Mouse (Mus musculus) hindbrain, postnatal 0 days (tissue): ENCODE data around the gene Scgb1b27. TPM values are rescaled to one million over a fixed set of nuclear protein-coding genes. Genes with fewer than 3 reads are reported as not detected.
"Not testable (repeated sequence)": the region's sequence is repeated elsewhere in the genome, so short reads cannot be mapped to it uniquely, and the experiment has no call there.

Source experiments
- ATAC-seq: fragments of 200-750 bp; cut with Nextera tagmentation; 2 replicates; pipeline ENCODE4 v1.8.0; 2017; ENCODE audit warnings: mild to moderate bottlenecking, moderate TSS enrichment, moderate library complexity
- DNase-seq: peaks from one replicate; pipeline ENCODE4 v3.0.0-alpha.2; 2015; ENCODE audit warnings: low spot score
- H3K27ac ChIP-seq: fragments of 300-500 bp; sonication (generic); 2 replicates; pipeline ENCODE4 v1.5.1; 2014; ENCODE audit warnings: mild to moderate bottlenecking
- H3K27me3 ChIP-seq: fragments of 300-500 bp; sonication (generic); 2 replicates; pipeline ENCODE4 v1.6.1; 2014; ENCODE audit warnings: low read length, mixed read lengths; ENCODE audit not compliant: insufficient read depth
- H3K36me3 ChIP-seq: fragments of 300-500 bp; sonication (generic); 2 replicates; pipeline ENCODE4 v1.6.1; 2014; ENCODE audit warnings: low read length, mixed read lengths; ENCODE audit not compliant: insufficient read depth
- H3K4me1 ChIP-seq: fragments of 300-500 bp; sonication (generic); 2 replicates; pipeline ENCODE4 v1.6.1; 2014; ENCODE audit warnings: antibody characterized with exemption, low read length, mixed read lengths; ENCODE audit not compliant: insufficient read depth
- H3K4me2 ChIP-seq: fragments of 300-500 bp; sonication (generic); 2 replicates; pipeline ENCODE4 v1.6.1; 2014; ENCODE audit warnings: low read depth, mild to moderate bottlenecking, low read length, moderate library complexity, mixed read lengths
- H3K4me3 ChIP-seq: fragments of 300-500 bp; sonication (generic); 2 replicates; pipeline ENCODE4 v1.5.1; 2014; ENCODE audit warnings: low read length
- H3K9ac ChIP-seq: fragments of 300-500 bp; sonication (generic); replicated peaks from 2 replicates; pipeline ENCODE4 v1.6.1; 2014; ENCODE audit warnings: mild to moderate bottlenecking, low read length, moderate library complexity, mixed read lengths
- H3K9me3 ChIP-seq: fragments of 300-500 bp; sonication (generic); 2 replicates; pipeline ENCODE4 v1.6.1; 2016; ENCODE audit warnings: low read length, mixed read lengths
- CTCF ChIP-seq: IDR thresholded peaks from 2 replicates; pipeline ENCODE4 v1.5.1; 2016; ENCODE audit warnings: antibody characterized with exemption, control low read depth, low read depth
- WGBS: fragments of 180-500 bp; shearing (Covaris S2); extraction: QIAGEN DNeasy Blood & Tissue Kit; methylation state at CpG from one replicate; pipeline ENCODE4 v1.1.7; 2014; 5-methylcytosine and 5-hydroxymethylcytosine counted together
- polyA plus RNA-seq: library from polyadenylated mRNA; unstranded; fragments of >200 nt; fragmentation: Nextera tagmentation; extraction: Ambion mirVana; gene quantifications from 2 replicates; pipeline ENCODE4 v1.2.1, GENCODE M21; 2015
- total RNA-seq: library from RNA; depleted of rRNA; stranded (reverse); fragments of >200 nt; gene quantifications from 2 replicates; pipeline ENCODE4 v1.2.3, GENCODE M21; 2014; rRNA removed

The Scgb1b27 gene
- total RNA-seq (not detected in 2 replicates), polyA plus RNA-seq (not detected in 2 replicates)

- not testable (repeated sequence) for H3K4me3 ChIP-seq, H3K4me2 ChIP-seq, H3K9ac ChIP-seq, DNase-seq, H3K4me1 ChIP-seq, H3K27me3 ChIP-seq, H3K27ac ChIP-seq, H3K9me3 ChIP-seq, ATAC-seq, H3K36me3 ChIP-seq
- WGBS: 89% methylated on average over 1 of the region's 1 CpGs
Observed at GRCm38 (mm10) chr7:34021183-34021582, at the start of gene Scgb1b27. TSS of gene Scgb1b27 (plus strand) at chr7:34021483.

- not testable (repeated sequence) for H3K27me3 ChIP-seq, H3K4me3 ChIP-seq, H3K9ac ChIP-seq, H3K27ac ChIP-seq, ATAC-seq, H3K9me3 ChIP-seq, H3K36me3 ChIP-seq, H3K4me1 ChIP-seq, H3K4me2 ChIP-seq, DNase-seq
- WGBS: 32% methylated on average over 8 of the region's 9 CpGs
- peak; percentile 40 for TF ChIP-seq CTCF
Observed at GRCm38 (mm10) chr7:33982281-33982680, 39.0 kb upstream of the Scgb1b27 start.

- Histone ChIP-seq H3K9me3 (peaks cover 11% of the 10 kb centered on the region; the same call in 1 of the 2 replicates), H3K27ac (no peak within 1 kb of the TSS), H3K4me3 (no peak within 1 kb of the TSS), H3K4me2 (no peak within 1 kb of the TSS), H3K4me1 (no peaks in the 10 kb centered on the region), H3K27me3 (no peaks in the 10 kb centered on the region), H3K9ac (no peak within 1 kb of the TSS), H3K36me3 (no peaks in the 10 kb centered on the region)
- DNase-seq (no peak), ATAC-seq (no peak)
- TF ChIP-seq CTCF: no peak
- WGBS: 68% methylated on average over 4 of the region's 4 CpGs
Observed at GRCm38 (mm10) chr7:34013842-34014241, 7.4 kb upstream of the Scgb1b27 start, which contains the start of gene Scgb2b27. TSS of gene Scgb2b27 (minus strand) at chr7:34013942.

- H3K36me3 ChIP-seq: no peaks in the 10 kb centered on the region
- TF ChIP-seq CTCF: no peak
- no peaks in the 10 kb centered on the region for H3K9me3 ChIP-seq
- no peaks in the 10 kb centered on the region for H3K27me3 ChIP-seq
- ATAC-seq: no peak
- WGBS: 86% methylated on average over 4 of the region's 4 CpGs
- DNase-seq: no peak
- H3K4me2 ChIP-seq: no peak overlapping the region
- no peak overlapping the region for H3K9ac ChIP-seq
- H3K4me3 ChIP-seq: no peak overlapping the region
- H3K4me1 ChIP-seq: no peaks in the 10 kb centered on the region
- H3K27ac ChIP-seq: no peak overlapping the region
Observed at GRCm38 (mm10) chr7:34025641-34026040, 4.4 kb downstream of the Scgb1b27 start.

GRCm38 (mm10) chr7:34027202-34027601, 5.9 kb downstream of the Scgb1b27 start:
- not testable (repeated sequence) for H3K4me2 ChIP-seq, H3K9me3 ChIP-seq, H3K9ac ChIP-seq, H3K36me3 ChIP-seq, H3K4me3 ChIP-seq, H3K27me3 ChIP-seq, DNase-seq, ATAC-seq, H3K27ac ChIP-seq, H3K4me1 ChIP-seq
- WGBS: 81% methylated on average over 9 of the region's 9 CpGs

GRCm38 (mm10) chr7:34030026-34030425, 8.7 kb downstream of the Scgb1b27 start:
- DNase-seq: no peak
- Histone ChIP-seq H3K9me3 (peaks cover 4% of the 10 kb centered on the region; the same call in 1 of the 2 replicates), H3K4me2 (no peak overlapping the region), H3K9ac (no peak overlapping the region), H3K4me1 (no peaks in the 10 kb centered on the region), H3K36me3 (no peaks in the 10 kb centered on the region), H3K27me3 (no peaks in the 10 kb centered on the region), H3K27ac (no peak overlapping the region), H3K4me3 (no peak overlapping the region)
- TF ChIP-seq CTCF: no peak
- ATAC-seq: no peak
- WGBS: 91% methylated on average over 11 of the region's 11 CpGs

GRCm38 (mm10) chr7:34034579-34034978, 13.3 kb downstream of the Scgb1b27 start:
- H3K9me3 ChIP-seq, ATAC-seq: not testable (repeated sequence)

GRCm38 (mm10) chr7:34036076-34036815, 15.0 kb downstream of the Scgb1b27 start:
- WGBS: 89% methylated on average over 11 of the region's 11 CpGs
- not testable (repeated sequence) for H3K36me3 ChIP-seq, H3K9ac ChIP-seq, H3K4me3 ChIP-seq, H3K4me2 ChIP-seq, H3K27me3 ChIP-seq, DNase-seq, H3K27ac ChIP-seq, H3K4me1 ChIP-seq, ATAC-seq, H3K9me3 ChIP-seq

More at GRCm38 (mm10) chr7:34034579-34034978, 13.3 kb downstream of the Scgb1b27 start:
- 66% methylated on average over 2 of the region's 4 CpGs for WGBS
- not testable (repeated sequence) for H3K9ac ChIP-seq, H3K27me3 ChIP-seq, DNase-seq, H3K4me1 ChIP-seq, H3K4me2 ChIP-seq, H3K27ac ChIP-seq, H3K36me3 ChIP-seq, H3K4me3 ChIP-seq

- not testable (repeated sequence) for H3K9me3 ChIP-seq, ATAC-seq, H3K4me3 ChIP-seq, H3K4me2 ChIP-seq, H3K9ac ChIP-seq, H3K27ac ChIP-seq, H3K4me1 ChIP-seq, H3K36me3 ChIP-seq, H3K27me3 ChIP-seq, DNase-seq
- 77% methylated on average over 5 of the region's 5 CpGs for WGBS
Observed at GRCm38 (mm10) chr7:34068132-34068531, 46.8 kb downstream of the Scgb1b27 start.
